Mouse (Mus musculus): Measurements from ENCODE around the gene Prune1.

DNA sequence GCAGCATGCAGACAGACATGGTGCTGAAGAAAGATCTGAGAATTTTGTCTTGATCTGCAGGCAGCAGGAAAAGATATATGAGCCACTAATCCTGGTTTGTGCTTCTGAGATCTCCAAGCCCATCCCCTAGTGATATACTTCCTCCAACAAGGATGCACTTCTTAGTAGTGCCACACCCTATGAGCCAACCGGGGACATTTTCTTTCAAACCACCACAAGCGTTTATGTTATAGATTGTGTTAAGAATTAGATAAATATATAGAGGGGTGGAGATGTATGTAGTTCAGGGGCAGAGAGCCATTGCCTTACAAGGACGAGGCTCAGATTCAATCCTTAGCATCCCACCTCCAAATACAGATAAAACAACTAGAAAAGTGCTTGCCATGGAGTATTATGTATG, 28.6 kb upstream of the Prune1 start:
- TF ChIP-seq CTCF (IDR thresholded peaks at IDR 0.05; ENCODE audit: low read depth), result no peak
- TF ChIP-seq EP300 (optimal IDR thresholded peaks at IDR 0.05), result no peak
